Mouse (Mus musculus): ENCODE measurements around the gene Cactin. TPM values are rescaled to one million over a fixed set of nuclear protein-coding genes. Genes with fewer than 3 reads are reported as not detected.

The Cactin gene
- polyA plus RNA-seq, 1 experiment from 2014 or later: 26.7 TPM

DNA sequence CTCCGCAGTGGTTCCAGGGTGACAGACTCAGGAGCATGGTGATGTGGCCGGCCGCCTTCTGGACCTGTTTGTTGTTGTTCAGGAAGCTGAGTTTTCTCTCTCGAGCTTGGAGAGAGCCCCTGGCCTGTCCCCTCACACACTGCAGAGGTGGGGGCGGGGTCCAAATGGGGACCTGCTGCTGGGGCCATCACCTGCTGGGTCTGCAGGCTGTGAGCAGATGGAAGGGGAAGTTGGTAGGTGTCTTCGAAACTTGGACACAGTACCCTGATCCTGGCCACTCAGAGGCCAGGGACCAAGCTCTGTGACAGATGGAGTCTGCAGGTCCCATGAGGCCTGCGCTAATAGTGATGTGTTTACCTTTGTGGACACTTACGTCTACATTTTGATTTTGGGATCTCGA, 19.6 kb upstream of the Cactin start:
- Histone ChIP-seq H3K4me2 (ENCODE audit: low read depth, low read length) (no peak overlapping the region), H3K36me3 (ENCODE audit: control insufficient read depth, insufficient read depth, low read length) (no peaks in the 10 kb centered on the region), H3K9ac (ENCODE audit: low read length) (no peak overlapping the region; the same call in 1 of the 2 replicates), H3K4me1 (ENCODE audit: control insufficient read depth, insufficient read depth, low read length) (peaks cover 44% of the 10 kb centered on the region), H3K27me3 (ENCODE audit: control insufficient read depth, insufficient read depth, low read length) (no peaks in the 10 kb centered on the region), H3K4me3 (replicated peaks; ENCODE audit: low read length) (no peak overlapping the region), H3K27ac (ENCODE audit: low read length) (no peak overlapping the region), H3K9me3 (replicated peaks; ENCODE audit: control insufficient read depth, low read length) (no peaks in the 10 kb centered on the region)
- ATAC-seq (ENCODE audit: insufficient read depth, low FRiP score): no peak
- 66% methylated on average over 9 of the region's 9 CpGs for WGBS

DNA sequence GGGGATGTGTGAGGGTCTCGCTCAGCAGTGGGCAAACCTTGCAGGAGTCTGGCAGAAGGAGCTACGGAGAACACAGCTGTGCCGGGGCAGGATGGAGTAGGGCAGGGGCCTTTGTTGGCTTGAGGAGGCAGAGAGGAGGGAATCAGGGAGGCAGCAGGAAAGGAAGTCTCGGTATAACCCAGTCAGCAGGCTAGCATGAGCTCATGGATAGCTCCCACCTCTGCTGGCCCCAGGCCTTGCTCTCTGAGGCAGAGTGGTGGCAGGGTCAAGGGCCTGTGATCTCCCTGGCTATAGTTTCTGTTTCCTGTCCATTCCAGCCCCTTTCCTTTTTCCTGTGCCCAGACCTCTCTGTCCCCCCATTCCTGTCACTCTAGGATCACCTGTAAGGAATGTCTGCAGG, 18.6 kb upstream of the Cactin start:
- no peak overlapping the region for H3K4me2 ChIP-seq (ENCODE audit: low read depth, low read length)

DNA sequence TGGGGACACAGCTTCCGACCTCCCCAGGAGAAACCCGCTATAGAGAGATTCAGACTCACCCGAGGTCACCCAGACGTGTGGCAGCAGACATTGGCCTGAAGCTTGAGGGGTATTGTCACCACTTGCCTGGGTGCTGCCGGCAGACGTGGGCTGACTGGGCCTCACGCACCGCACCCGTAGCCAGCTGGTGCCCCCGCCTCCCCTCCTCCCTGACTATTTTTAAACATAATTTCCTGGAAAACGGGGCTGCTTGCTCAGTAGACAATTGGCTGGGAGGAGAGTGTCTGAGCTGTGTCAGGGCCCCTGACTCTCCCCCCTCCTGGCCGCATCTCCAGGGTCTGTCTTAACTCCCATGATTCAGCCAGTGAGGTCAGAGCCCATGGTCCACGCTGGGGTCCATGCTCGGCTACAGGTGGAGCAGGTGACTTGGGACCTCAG, 18.1 kb upstream of the Cactin start:
- Histone ChIP-seq H3K9me3 (replicated peaks; ENCODE audit: control insufficient read depth, low read length) (no peaks in the 10 kb centered on the region), H3K4me3 (replicated peaks; ENCODE audit: low read length) (no peak overlapping the region), H3K4me1 (ENCODE audit: control insufficient read depth, insufficient read depth, low read length) (peaks cover 35% of the 10 kb centered on the region), H3K36me3 (ENCODE audit: control insufficient read depth, insufficient read depth, low read length) (0 out of 2 replicates have a peak, but pooled peaks cover 11% of the 10 kb centered on the region), H3K27me3 (ENCODE audit: control insufficient read depth, insufficient read depth, low read length) (no peaks in the 10 kb centered on the region), H3K4me2 (ENCODE audit: low read depth, low read length) (no peak overlapping the region), H3K9ac (ENCODE audit: low read length) (peak overlapping the region; percentile 43; the same call in 1 of the 2 replicates), H3K27ac (ENCODE audit: low read length) (peak overlapping the region; percentile 55)
- no peak for ATAC-seq (ENCODE audit: insufficient read depth, low FRiP score)
- 35% methylated on average over 14 of the region's 14 CpGs for WGBS

More for the DNA sequence above, 18.6 kb upstream of the Cactin start:
- no peak for ATAC-seq (ENCODE audit: insufficient read depth, low FRiP score)
- H3K27ac ChIP-seq (ENCODE audit: low read length): peak overlapping the region; percentile 55
- H3K36me3 ChIP-seq (ENCODE audit: control insufficient read depth, insufficient read depth, low read length): 0 out of 2 replicates have a peak, but pooled peaks cover 5% of the 10 kb centered on the region
- no peak overlapping the region for H3K4me3 ChIP-seq (replicated peaks; ENCODE audit: low read length)
- peaks cover 40% of the 10 kb centered on the region for H3K4me1 ChIP-seq (ENCODE audit: control insufficient read depth, insufficient read depth, low read length)
- H3K27me3 ChIP-seq (ENCODE audit: control insufficient read depth, insufficient read depth, low read length): no peaks in the 10 kb centered on the region
- peak overlapping the region; percentile 43; the same call in 1 of the 2 replicates for H3K9ac ChIP-seq (ENCODE audit: low read length)
- H3K9me3 ChIP-seq (replicated peaks; ENCODE audit: control insufficient read depth, low read length): no peaks in the 10 kb centered on the region
- WGBS: 60% methylated on average over 4 of the region's 4 CpGs

DNA sequence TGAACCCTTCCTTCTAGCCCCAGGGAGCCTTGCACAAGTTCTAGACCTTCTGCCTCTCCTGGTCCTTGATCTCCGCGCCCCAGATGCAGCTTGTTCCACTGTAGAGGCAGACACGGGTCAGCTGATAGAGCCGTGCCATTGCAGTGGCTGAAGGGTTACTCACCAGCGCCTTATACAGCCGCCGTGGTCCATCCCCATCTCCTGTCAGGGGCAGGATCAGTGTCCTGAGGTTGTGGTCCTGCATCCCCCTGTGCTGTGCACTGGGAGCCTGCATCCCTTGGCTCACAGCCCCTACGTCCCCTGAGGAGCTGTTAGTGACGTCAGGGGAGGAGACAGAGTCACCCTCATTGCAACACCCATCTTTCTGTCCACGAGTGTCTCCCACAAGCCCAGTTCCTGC, 17.6 kb upstream of the Cactin start:
- no peak for ATAC-seq (ENCODE audit: insufficient read depth, low FRiP score)
- Histone ChIP-seq H3K27ac (ENCODE audit: low read length) (peak overlapping the region; percentile 23), H3K9me3 (replicated peaks; ENCODE audit: control insufficient read depth, low read length) (no peaks in the 10 kb centered on the region), H3K4me3 (replicated peaks; ENCODE audit: low read length) (no peak overlapping the region), H3K4me2 (ENCODE audit: low read depth, low read length) (no peak overlapping the region), H3K27me3 (ENCODE audit: control insufficient read depth, insufficient read depth, low read length) (no peaks in the 10 kb centered on the region), H3K36me3 (ENCODE audit: control insufficient read depth, insufficient read depth, low read length) (0 out of 2 replicates have a peak, but pooled peaks cover 15% of the 10 kb centered on the region), H3K9ac (ENCODE audit: low read length) (peak overlapping the region; percentile 43; the same call in 1 of the 2 replicates), H3K4me1 (ENCODE audit: control insufficient read depth, insufficient read depth, low read length) (peaks cover 35% of the 10 kb centered on the region)
- 65% methylated on average over 10 of the region's 10 CpGs for WGBS

DNA sequence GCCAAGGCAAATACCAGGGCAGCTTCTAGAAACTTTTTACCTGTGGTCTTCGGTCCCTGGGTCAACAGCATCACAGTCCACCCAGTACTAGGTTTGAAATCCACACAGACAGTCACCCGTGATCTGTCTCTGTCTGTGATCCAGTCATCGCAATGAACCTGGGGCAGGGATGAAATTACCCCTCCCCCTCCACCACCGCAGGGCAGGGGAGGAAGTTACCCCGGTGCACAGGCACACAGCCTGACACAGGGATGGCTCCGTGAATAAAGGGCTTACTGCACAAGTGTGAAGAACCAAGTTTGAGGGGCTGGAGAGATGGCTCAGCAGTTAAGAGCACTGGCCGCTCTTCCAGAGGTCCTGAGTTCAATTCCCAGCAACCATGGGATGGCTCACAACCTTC, 17.1 kb upstream of the Cactin start:
- ATAC-seq (ENCODE audit: insufficient read depth, low FRiP score): no peak
- no peak overlapping the region for H3K9ac ChIP-seq (ENCODE audit: low read length)

DNA sequence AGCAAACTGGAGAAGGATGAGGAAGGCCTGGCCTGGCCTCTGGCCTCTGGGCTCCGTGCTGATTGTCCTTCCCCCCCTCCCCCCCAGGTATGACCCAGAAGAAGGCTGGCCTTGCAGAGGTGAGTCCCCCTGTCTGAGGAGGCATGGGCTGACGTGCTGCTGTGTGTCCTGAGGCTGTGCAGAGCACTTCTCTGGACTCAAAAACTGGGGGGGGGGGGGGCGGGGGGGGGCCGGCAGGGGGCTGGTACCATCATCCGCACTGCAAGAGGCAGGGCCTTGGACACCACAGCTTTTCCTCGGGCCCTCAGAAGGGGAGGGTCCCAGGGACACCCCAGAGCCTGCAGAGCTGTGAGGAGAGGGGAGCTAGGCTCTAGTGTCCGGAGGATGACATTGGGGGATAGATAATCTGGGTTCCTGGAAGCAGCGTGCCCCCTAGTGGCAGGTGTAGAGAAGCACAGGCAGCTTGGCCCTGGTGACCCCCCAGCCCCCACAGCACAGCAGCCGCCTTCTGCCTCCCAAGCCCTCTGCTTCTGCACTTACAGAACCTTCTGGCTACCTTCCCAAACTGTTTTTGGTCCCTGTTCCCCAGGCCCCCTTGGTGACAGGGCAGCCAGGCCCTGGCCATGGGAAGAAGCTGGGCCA, 16.2 kb upstream of the Cactin start:
- H3K4me1 ChIP-seq (ENCODE audit: control insufficient read depth, insufficient read depth, low read length): peaks cover 33% of the 10 kb centered on the region
- WGBS: 27% methylated on average over 6 of the region's 9 CpGs
- no peaks in the 10 kb centered on the region for H3K27me3 ChIP-seq (ENCODE audit: control insufficient read depth, insufficient read depth, low read length)
- H3K27ac ChIP-seq (ENCODE audit: low read length): no peak overlapping the region
- H3K9me3 ChIP-seq (replicated peaks; ENCODE audit: control insufficient read depth, low read length): no peaks in the 10 kb centered on the region
- H3K4me2 ChIP-seq (ENCODE audit: low read depth, low read length): no peak overlapping the region
- no peak overlapping the region for H3K4me3 ChIP-seq (replicated peaks; ENCODE audit: low read length)
- H3K36me3 ChIP-seq (ENCODE audit: control insufficient read depth, insufficient read depth, low read length): peaks cover 26% of the 10 kb centered on the region; the same call in 1 of the 2 replicates
- H3K9ac ChIP-seq (ENCODE audit: low read length): peak overlapping the region; percentile 32; the same call in 1 of the 2 replicates
- ATAC-seq (ENCODE audit: insufficient read depth, low FRiP score): peak; percentile 51; the same call in 1 of the 2 replicates

More for the DNA sequence above, 17.1 kb upstream of the Cactin start:
- Histone ChIP-seq H3K4me2 (ENCODE audit: low read depth, low read length) (no peak overlapping the region), H3K4me1 (ENCODE audit: control insufficient read depth, insufficient read depth, low read length) (peaks cover 35% of the 10 kb centered on the region), H3K27me3 (ENCODE audit: control insufficient read depth, insufficient read depth, low read length) (no peaks in the 10 kb centered on the region), H3K4me3 (replicated peaks; ENCODE audit: low read length) (no peak overlapping the region), H3K36me3 (ENCODE audit: control insufficient read depth, insufficient read depth, low read length) (peaks cover 18% of the 10 kb centered on the region; the same call in 1 of the 2 replicates), H3K9me3 (replicated peaks; ENCODE audit: control insufficient read depth, low read length) (no peaks in the 10 kb centered on the region), H3K27ac (ENCODE audit: low read length) (no peak overlapping the region)
- 60% methylated on average over 7 of the region's 7 CpGs for WGBS

DNA sequence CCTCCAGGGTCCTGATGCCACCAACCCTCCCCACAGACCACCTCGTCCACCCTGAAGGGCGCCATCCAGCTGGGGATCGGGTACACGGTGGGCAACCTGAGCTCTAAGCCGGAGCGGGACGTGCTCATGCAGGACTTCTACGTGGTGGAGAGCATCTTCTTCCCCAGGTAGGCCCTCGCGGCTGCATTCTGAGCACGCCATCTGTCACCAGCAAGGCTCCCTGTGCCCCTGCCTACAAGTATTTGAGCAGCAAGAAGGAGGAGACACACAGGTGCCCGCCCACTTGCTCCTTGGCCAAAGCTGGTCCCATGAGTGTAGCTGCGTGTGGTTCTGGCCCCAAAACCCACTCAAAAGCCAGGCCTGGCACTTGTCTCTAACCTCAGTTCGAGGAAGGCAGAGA, 15.2 kb upstream of the Cactin start:
- peaks cover 26% of the 10 kb centered on the region; the same call in 1 of the 2 replicates for H3K36me3 ChIP-seq (ENCODE audit: control insufficient read depth, insufficient read depth, low read length)
- WGBS: 94% methylated on average over 14 of the region's 14 CpGs
- ATAC-seq (ENCODE audit: insufficient read depth, low FRiP score): no peak

DNA sequence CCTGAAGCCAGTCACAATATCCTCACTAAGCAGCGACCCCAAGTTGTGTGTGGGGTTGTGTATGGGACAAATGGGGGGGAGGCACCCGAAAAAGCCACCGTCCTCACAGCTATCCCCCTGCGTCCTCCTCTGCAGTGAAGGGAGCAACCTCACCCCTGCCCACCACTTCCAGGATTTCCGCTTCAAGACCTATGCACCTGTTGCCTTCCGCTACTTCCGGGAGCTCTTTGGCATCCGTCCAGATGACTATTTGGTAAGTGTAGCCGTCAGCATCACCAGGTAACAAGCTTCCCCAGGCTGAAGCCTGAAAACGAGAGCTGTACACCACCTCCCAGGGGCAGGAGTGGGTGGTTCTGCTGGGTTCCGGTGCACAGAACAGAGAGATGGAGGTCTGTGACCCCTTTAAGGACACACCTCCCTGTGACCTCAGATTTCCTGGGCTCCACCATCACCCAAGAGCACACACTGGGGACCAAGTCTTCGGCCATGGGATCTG, 14.7 kb upstream of the Cactin start:
- WGBS: 92% methylated on average over 12 of the region's 12 CpGs
- Histone ChIP-seq H3K4me2 (ENCODE audit: low read depth, low read length) (no peak overlapping the region), H3K27me3 (ENCODE audit: control insufficient read depth, insufficient read depth, low read length) (no peaks in the 10 kb centered on the region), H3K9ac (ENCODE audit: low read length) (no peak overlapping the region), H3K27ac (ENCODE audit: low read length) (no peak overlapping the region), H3K4me1 (ENCODE audit: control insufficient read depth, insufficient read depth, low read length) (peaks cover 23% of the 10 kb centered on the region), H3K36me3 (ENCODE audit: control insufficient read depth, insufficient read depth, low read length) (peaks cover 26% of the 10 kb centered on the region; the same call in 1 of the 2 replicates), H3K4me3 (replicated peaks; ENCODE audit: low read length) (no peak overlapping the region), H3K9me3 (replicated peaks; ENCODE audit: control insufficient read depth, low read length) (no peaks in the 10 kb centered on the region)
- no peak for ATAC-seq (ENCODE audit: insufficient read depth, low FRiP score)

More for the DNA sequence above, 15.2 kb upstream of the Cactin start:
- H3K27ac ChIP-seq (ENCODE audit: low read length): no peak overlapping the region
- H3K27me3 ChIP-seq (ENCODE audit: control insufficient read depth, insufficient read depth, low read length): no peaks in the 10 kb centered on the region
- no peak overlapping the region for H3K4me2 ChIP-seq (ENCODE audit: low read depth, low read length)
- peaks cover 23% of the 10 kb centered on the region for H3K4me1 ChIP-seq (ENCODE audit: control insufficient read depth, insufficient read depth, low read length)
- H3K9ac ChIP-seq (ENCODE audit: low read length): no peak overlapping the region
- H3K4me3 ChIP-seq (replicated peaks; ENCODE audit: low read length): no peak overlapping the region
- no peaks in the 10 kb centered on the region for H3K9me3 ChIP-seq (replicated peaks; ENCODE audit: control insufficient read depth, low read length)

Measured in stomach, embryonic 16.5 days (tissue).